Mouse (Mus musculus): Measurements from ENCODE around the gene H1f0. TPM values are rescaled to one million over a fixed set of nuclear protein-coding genes. Genes with fewer than 3 reads are reported as not detected.
"Not testable (repeated sequence)": the region's sequence is repeated elsewhere in the genome, so short reads cannot be mapped to it uniquely, and the experiment has no call there.

H1f0 gene
- total RNA-seq, 1 experiment from 2014 or later, result 76.0 TPM

DNA sequence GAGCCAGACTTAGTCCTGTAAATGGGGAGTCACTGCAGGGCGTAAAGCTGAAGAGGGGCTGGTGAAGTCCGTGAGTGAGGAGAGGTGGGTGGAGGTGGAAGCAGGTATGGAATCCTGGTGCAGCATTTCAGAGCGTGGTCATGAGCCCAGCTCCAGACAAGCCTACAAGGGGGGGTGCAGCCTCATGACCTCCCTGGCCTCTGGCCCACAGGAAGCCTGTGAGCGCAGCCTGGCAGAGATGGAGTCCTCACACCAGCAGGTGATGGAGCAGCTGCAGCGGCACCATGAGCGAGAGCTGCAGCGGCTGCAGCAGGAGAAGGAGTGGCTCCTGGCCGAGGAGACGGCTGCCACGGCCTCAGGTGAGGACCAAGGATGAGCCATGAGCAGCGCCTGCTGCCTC, 28.7 kb upstream of the H1f0 start:
- ATAC-seq (replicated peaks in 1 of 2; ENCODE audit: insufficient read depth in 1 of 2, low FRiP score in 2 of 2, low TSS enrichment in 1 of 2, low read depth in 1 of 2, poor library complexity in 2 of 2, severe bottlenecking in 2 of 2), result peak; percentile 38 to 43; a peak in 1 of 4 replicates

DNA sequence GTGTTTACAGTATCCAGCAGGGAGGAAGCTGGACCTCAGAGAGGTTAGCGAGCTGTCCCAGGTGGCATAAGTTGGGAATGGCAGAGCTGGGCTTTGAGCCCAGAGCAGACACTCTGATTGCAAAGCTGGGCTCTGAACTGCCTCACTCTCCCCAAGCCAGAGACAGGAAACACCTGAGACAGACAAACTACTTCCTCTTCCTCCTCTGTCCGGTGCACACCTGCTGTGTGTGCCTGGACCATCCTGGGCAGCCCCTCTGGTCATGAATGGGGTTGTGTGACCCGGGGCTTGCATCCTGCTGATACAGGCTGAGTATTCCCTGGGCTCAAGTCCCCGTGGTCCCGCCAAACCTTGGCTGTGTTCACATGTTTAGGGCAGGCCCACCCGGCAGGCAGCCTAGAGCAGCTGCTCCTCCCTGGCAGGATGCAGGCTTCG, 27.9 kb upstream of the H1f0 start:
- ATAC-seq (replicated peaks in 1 of 2; ENCODE audit: insufficient read depth in 1 of 2, low FRiP score in 2 of 2, low TSS enrichment in 1 of 2, low read depth in 1 of 2, poor library complexity in 2 of 2, severe bottlenecking in 2 of 2), result no peak

DNA sequence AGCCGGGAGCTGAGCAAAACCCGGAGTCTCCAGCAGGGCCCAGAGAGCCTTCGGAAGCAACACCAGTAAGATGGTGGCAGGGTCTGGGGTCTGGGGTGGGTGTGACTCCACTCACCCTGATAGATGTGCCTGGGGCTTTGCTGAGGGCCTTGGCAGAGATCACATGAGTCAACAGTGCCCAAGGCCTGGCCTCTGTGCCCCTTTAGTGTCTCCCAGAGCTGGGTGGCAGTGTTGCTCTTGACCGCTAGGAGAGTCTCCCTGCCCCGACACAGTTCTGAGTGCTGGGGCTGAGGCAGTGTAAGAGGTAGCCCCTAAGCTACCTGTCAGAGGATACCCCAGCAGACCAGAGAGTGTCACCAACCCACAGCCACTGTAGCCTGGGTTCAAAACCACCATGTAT, 26.7 kb upstream of the H1f0 start:
- no peak for ATAC-seq (replicated peaks in 1 of 2; ENCODE audit: insufficient read depth in 1 of 2, low FRiP score in 2 of 2, low TSS enrichment in 1 of 2, low read depth in 1 of 2, poor library complexity in 2 of 2, severe bottlenecking in 2 of 2)

DNA sequence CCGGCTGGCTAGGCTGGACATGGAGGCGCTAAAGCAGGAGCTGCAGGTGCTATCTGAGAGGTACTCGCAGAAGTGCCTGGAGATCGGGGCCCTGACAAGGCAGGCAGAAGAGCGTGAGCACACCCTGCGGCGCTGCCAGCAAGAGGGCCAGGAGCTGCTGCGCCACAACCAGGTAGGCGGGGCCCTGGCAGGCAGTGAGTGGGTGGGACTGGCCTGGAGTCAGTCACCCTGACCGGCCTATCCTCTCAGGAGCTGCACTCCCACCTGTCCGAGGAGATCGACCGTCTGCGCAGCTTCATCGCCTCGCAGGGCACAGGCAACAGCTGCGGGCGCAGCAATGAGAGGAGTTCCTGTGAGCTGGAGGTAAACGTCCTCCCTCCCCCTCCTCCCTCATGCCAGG, 26.2 kb upstream of the H1f0 start:
- no peak for ATAC-seq (replicated peaks in 1 of 2; ENCODE audit: insufficient read depth in 1 of 2, low FRiP score in 2 of 2, low TSS enrichment in 1 of 2, low read depth in 1 of 2, poor library complexity in 2 of 2, severe bottlenecking in 2 of 2)

DNA sequence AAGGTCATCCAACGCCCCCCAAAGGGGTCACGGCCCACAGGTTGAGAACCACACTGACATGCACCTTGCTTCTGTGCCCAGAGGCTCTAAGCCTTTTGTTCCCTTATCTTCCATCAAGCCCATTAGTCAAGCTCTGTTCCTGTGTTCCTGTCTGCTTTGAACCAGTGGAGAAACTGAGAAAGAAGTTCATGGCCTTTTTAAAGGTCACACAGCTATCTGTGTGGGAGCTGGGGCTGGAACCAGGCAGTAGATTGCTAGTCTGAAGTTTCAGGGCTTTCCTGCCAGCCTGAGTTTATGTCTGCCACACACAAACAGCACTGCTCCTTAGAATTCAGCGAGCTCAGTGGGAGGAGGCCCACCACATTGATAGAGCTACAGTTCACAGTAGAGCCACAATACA, 25.2 kb upstream of the H1f0 start:
- no peak for ATAC-seq (replicated peaks in 1 of 2; ENCODE audit: insufficient read depth in 1 of 2, low FRiP score in 2 of 2, low TSS enrichment in 1 of 2, low read depth in 1 of 2, poor library complexity in 2 of 2, severe bottlenecking in 2 of 2)

DNA sequence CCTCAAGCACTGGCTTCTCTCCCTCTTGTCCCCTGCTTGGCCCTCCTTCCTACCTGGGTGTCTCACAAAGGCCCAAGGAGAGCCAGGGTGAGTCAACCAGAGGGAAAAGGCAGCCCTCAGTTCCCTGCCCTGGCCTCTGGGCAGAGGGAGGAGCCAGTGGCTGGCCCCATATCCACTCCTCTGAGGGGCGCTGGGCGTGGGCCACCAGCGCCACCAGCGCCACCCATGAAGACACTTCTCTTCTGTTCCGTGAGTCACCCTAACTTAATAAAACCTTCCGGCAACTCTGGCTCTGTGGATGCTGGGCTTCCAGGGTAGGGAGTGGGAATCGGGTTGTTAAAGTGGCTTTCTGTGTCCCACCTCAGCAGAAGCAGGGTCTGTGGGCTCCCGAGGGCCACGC, 22.7 kb upstream of the H1f0 start:
- ATAC-seq (replicated peaks in 1 of 2; ENCODE audit: insufficient read depth in 1 of 2, low FRiP score in 2 of 2, low TSS enrichment in 1 of 2, low read depth in 1 of 2, poor library complexity in 2 of 2, severe bottlenecking in 2 of 2), result no peak

DNA sequence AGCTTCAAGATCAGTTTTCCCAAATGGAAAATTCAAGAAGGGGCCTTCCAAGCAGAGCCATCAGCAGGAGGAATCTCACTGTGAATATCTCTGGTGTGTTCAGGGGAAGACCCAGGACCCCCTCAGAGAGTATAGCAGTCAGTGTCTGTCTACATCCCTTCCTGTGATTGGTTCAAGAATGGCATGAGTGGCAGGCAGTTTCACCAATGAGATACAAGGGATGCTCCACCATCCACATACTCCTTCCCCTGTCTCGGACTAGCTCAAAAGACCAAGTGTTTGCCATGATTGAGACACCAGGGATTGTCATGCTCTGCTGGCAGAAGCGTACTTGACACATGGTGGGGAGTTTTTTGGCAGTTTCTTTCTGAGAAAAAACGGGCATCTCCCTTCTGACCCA, 21.6 kb upstream of the H1f0 start:
- no peak for ATAC-seq (replicated peaks in 1 of 2; ENCODE audit: insufficient read depth in 1 of 2, low FRiP score in 2 of 2, low TSS enrichment in 1 of 2, low read depth in 1 of 2, poor library complexity in 2 of 2, severe bottlenecking in 2 of 2)

DNA sequence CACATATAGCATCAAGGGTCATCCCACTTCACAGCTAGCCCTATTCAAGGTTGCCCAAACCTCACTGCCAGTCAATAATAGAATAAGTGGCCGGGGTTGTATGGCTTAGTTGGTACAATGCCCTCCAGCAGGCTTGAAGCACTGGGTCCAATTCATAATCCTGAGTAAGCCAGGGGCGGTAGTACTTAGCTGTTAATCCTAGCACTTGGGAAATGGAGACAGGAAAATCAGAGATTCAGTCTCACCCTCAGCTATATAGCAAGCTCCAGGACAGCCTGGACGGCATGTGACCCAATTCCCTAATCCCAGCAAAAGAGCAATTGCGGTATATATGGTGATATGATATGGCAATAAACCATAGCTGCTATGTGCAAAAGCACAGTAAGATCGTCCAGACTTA, 21.2 kb upstream of the H1f0 start:
- ATAC-seq (replicated peaks in 1 of 2; ENCODE audit: insufficient read depth in 1 of 2, low FRiP score in 2 of 2, low TSS enrichment in 1 of 2, low read depth in 1 of 2, poor library complexity in 2 of 2, severe bottlenecking in 2 of 2), result no peak

DNA sequence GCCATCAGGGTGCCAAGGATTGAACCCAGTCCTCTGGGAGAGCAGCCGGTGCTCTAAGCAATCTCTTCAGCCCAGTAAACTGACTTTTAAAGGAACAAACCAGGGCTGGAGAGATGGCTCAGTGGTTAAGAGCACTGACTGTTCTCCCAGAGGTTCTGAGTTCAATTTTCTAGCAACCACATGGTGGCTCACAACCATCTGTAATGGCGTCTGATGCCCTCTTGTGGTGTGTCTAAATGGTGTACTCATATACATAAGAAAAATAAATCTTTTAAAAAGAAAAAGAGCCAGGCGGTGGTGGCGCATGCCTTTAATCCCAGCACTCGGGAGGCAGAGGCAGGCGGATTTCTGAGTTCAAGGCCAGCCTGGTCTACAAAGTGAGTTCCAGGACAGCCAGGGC, 20.4 kb upstream of the H1f0 start:
- not testable (repeated sequence) for ATAC-seq (replicated peaks in 1 of 2; ENCODE audit: insufficient read depth in 1 of 2, low FRiP score in 2 of 2, low TSS enrichment in 1 of 2, low read depth in 1 of 2, poor library complexity in 2 of 2, severe bottlenecking in 2 of 2)

DNA sequence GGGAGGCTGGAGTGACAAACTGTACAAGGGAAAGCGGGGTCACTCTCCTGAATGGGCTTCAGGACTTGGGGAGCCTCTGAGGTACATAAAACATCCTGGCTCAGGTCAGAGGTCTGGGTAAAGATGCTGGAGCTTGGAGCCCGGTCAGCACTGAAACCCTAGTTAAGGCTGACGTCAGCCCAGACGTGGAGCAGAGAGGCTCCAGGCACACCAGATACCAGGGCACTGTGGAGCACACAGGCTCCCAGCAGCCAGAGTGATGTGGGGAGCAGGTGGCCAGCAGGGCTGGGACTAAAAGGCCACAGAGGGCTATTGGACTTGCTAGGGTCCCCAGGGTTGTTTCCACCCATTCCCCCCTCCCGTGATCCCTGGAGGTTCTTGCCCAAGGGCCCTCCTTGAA, 18.5 kb upstream of the H1f0 start:
- no peak for ATAC-seq (replicated peaks in 1 of 2; ENCODE audit: insufficient read depth in 1 of 2, low FRiP score in 2 of 2, low TSS enrichment in 1 of 2, low read depth in 1 of 2, poor library complexity in 2 of 2, severe bottlenecking in 2 of 2)

DNA sequence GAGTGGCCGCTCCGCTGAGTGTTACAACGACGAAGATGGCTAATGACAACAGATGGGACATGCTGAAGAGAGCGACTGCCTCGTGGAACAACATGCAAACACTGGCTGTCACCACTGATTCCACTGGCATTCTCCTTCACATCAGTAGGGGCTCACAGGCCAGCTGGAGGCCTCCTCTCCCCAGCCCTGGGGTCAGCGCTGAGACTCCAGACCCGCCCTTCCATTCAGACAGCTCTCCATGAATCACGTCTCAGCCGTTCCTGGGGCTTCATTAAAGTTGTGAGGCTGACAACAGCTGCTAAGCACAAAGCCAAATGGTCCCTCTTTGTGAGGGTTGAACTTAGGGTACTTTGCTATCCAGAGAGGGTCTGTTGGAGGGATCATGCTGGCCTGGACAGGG, 16.7 kb upstream of the H1f0 start:
- ATAC-seq (replicated peaks in 1 of 2; ENCODE audit: insufficient read depth in 1 of 2, low FRiP score in 2 of 2, low TSS enrichment in 1 of 2, low read depth in 1 of 2, poor library complexity in 2 of 2, severe bottlenecking in 2 of 2), result no peak

DNA sequence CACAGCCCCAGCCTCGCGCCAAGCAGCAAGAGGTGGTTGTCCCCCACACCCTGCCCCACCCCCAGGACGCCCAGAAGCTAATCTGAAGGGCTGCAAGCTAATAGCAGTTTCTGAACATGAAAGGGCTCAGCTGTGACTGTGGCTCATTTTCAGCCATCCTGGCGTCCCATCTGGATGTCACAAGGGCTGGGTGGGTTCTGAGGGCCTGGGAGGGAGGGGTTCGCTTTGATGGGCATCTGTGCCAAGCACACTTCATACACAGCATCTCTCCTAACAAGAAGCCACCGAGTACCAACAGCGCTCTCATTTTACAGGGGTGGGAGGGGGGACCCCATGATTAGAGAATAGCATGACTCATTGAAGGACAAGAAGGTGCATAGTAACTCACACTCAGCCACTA, 14.9 kb upstream of the H1f0 start:
- ATAC-seq (replicated peaks in 1 of 2; ENCODE audit: insufficient read depth in 1 of 2, low FRiP score in 2 of 2, low TSS enrichment in 1 of 2, low read depth in 1 of 2, poor library complexity in 2 of 2, severe bottlenecking in 2 of 2), result no peak

DNA sequence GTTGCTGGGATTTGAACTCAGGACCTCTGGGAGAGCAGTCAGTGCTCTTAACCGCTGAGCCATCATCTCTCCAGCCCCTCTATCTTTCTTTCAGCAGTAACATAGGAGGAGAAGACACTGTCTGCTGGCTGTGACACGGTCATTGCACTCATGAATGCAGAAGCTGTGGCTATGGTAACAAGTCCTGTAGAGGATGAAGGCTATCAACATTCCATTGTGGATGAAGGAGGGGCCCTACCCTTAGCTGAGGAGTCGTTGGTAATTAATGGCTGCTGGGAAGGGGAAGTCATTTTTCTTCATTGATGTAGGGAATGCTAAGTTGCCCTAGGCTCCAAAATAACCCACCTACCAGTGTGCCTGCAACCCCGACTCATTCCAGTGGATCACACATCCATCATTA, 10.1 kb upstream of the H1f0 start:
- ATAC-seq (replicated peaks in 1 of 2; ENCODE audit: insufficient read depth in 1 of 2, low FRiP score in 2 of 2, low TSS enrichment in 1 of 2, low read depth in 1 of 2, poor library complexity in 2 of 2, severe bottlenecking in 2 of 2), result no peak

DNA sequence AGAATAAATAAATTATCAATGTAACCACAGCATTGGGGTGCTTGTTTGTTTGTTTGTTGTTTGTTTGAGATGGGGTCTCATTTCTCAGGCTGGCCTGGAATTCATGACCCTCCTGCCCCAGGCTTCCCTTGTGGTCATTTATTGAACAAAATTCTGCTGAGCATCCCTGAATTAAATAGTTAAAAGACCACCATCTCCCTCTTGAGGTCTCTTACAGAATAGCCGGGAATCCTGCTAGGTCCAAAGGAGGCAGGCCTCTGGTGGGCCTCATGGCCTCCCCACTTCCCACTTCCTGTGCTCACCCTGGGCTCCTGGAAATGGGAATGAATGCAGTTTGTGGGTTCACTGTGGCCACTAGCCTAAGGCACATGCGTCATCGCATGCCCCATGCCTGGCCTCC, 9.4 kb upstream of the H1f0 start:
- no peak for ATAC-seq (replicated peaks in 1 of 2; ENCODE audit: insufficient read depth in 1 of 2, low FRiP score in 2 of 2, low TSS enrichment in 1 of 2, low read depth in 1 of 2, poor library complexity in 2 of 2, severe bottlenecking in 2 of 2)

DNA sequence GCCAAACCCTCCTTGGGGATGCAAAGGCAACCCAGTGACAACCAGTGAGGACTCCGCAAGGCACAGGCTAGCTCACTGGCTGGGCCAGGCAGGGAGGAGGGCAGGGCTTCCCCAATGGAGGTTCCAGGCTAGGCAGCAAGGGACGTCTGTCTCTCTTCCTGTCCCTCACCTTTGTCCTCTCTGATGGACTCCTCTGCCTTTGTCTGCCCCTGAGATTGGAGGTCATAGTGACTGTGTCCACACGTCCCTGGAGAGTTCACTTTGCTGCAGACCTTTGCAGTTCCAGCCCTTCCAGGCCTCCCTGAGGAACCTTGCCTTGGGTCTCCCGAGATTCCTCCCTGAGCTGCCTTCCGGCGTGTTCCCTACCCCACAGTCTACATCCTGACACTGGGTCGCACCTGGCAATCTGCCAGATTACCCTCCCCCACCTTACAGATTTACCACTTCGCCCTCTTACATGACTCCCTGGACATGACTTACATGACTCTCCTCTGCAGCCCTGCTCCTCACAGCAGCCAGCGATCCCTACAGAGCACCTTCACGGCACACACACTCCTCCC, 5.5 kb upstream of the H1f0 start:
- no peak for ATAC-seq (replicated peaks in 1 of 2; ENCODE audit: insufficient read depth in 1 of 2, low FRiP score in 2 of 2, low TSS enrichment in 1 of 2, low read depth in 1 of 2, poor library complexity in 2 of 2, severe bottlenecking in 2 of 2)

DNA sequence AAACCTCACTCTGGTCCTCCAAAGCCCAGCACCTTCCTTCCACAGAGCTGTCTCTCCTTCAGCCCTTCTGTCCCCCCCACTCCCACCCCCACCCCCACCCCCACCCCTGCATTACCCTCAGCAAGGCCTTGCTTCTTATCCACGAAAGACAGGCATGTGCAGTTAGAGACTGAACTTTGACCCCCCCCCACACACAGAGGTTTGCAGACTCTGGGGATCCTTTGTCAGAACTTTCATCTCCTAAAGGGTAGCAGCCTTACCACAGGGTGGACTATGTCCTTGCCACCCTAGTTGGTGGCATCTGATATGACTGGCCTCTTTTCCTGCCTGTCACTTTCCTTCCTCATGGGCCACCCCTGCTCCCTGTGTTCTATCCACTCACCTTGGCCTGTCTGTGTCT, 4.9 kb upstream of the H1f0 start:
- ATAC-seq (replicated peaks in 1 of 2; ENCODE audit: insufficient read depth in 1 of 2, low FRiP score in 2 of 2, low TSS enrichment in 1 of 2, low read depth in 1 of 2, poor library complexity in 2 of 2, severe bottlenecking in 2 of 2), result no peak

DNA sequence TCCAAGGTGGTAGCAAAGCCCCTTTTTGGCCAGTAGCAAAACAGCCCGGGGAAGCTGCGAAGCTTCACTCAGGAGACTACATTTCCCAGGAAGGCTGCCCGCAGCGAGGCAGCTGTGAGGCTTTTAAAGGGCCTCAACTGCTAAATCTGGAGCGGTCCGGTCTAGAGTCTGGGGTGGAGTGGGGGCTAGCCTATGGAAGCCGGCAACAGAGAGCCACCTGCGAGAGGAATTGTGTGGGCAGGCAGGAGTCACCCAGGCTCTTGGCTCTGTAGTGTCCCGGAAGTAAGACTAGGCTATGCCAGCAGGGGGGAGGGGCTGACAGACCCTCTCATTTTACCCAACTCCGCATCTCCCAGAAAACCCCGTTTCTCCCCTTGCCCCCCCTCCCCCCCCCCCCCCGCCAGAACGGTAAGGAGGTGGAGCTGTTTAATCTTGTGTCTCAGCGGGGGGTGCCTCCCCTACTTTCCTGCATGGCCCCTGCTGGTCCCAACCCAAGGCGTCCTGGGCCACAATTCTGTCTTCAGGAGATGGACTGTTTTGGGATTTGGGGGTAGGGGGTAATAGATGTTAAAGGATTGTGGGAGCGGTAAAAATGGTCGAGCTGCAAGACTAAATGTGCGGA, 2.5 kb upstream of the H1f0 start:
- no peak for ATAC-seq (replicated peaks in 1 of 2; ENCODE audit: insufficient read depth in 1 of 2, low FRiP score in 2 of 2, low TSS enrichment in 1 of 2, low read depth in 1 of 2, poor library complexity in 2 of 2, severe bottlenecking in 2 of 2)

DNA sequence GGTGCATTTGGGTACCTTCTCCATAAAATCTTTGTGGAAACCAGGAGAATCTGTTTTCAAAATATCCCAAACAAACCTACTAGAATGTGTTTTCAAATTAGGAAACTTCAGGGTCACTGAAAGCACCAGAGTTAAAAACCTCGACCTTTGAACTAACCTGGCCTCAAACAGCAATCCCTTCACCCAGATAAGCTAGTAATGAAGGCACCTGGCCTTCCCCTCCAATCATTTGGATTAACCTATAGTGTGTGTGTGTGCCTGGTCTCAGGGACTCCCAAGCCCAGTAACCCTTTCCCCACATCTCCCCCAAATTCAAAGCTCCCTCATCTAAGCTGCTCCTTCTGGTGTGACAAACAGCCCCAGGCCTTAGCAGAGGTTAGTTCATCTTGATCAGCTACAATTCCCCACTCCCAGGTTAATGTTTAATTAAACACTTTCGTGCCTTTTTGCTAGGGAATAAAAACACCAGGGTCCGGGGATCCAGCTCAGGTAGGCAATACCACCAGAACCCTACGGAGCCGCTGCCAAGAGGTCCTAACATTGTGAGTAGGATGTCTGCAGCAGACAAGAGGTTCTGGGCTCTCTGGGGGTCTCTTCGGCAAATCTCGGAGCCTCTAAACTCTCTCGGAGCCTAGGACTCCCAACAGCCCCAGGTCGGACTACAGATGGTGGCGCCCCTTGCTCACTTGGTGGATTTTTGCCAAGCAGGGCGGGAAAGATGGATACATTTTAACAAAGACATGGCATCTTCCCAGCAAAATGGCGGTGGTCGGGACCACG, 1.5 kb upstream of the H1f0 start:
- no peak for ATAC-seq (replicated peaks in 1 of 2; ENCODE audit: insufficient read depth in 1 of 2, low FRiP score in 2 of 2, low TSS enrichment in 1 of 2, low read depth in 1 of 2, poor library complexity in 2 of 2, severe bottlenecking in 2 of 2)
